Mouse (Mus musculus) embryonic fibroblast, embryonic 13.5 days (primary cell): ENCODE measurements around the gene Map4k4.

Experiments used
- CTCF ChIP-seq: IDR thresholded peaks from 2 replicates; pipeline ENCODE4 v1.5.1; 2011; ENCODE audit warnings: mild to moderate bottlenecking, control low read depth, low read length, moderate library complexity, borderline replicate concordance; ENCODE audit not compliant: insufficient read depth
- POLR2A ChIP-seq: IDR thresholded peaks from 2 replicates; pipeline ENCODE4 v1.6.1; 2011; ENCODE audit warnings: low read depth, mild to moderate bottlenecking, control low read depth, low read length, moderate library complexity

DNA sequence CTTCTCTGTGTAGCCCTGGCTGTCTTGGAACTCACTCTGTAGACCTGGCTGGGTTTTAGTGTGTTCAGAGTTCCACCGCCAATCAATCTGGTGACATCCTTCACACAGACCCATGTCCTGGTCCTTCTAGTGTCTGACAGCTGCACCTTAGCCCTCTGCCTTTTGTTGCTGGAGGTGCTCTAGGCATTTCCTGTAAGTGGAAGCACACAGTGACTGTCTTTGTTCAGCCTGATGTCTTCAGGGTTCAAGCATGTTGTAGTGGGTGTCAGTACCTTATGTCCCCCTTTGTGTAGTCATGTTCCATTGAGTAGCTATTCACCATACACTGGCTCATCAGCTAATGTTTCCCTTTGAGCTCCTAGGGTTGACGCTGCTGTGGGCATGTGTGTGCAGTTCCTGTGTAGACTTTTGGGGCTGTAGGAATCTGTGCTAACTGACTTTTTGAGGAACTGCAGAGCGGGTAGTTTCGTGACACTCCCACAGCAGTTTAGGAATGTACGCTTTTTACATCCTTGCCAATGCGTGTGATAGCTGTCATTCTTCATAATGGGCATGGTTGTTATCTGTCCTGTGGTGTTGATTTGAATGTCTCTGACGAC is 17.9 kb downstream of the Map4k4 start:
- TF ChIP-seq CTCF (no peak), POLR2A (no peak)
